Comparison of ENCODE assay signal across 8 mouse cellular contexts in genomic region chr9:121301041-121301920, GRCm38 (mm10). TPM values are rescaled to one million over a fixed set of nuclear protein-coding genes. Genes with fewer than 3 reads are reported as not detected.
DNase-seq lines count a peak whose midpoint lies in the region; ATAC-seq and TF ChIP-seq lines count a peak whose summit lies in the region.

No protein-coding gene starts in this region.

- ATAC-seq in liver, embryonic 13.5 days (ENCODE audit: low read depth), result no peak
- ATAC-seq in liver, embryonic 12.5 days, result no peak
- ATAC-seq in forebrain, embryonic 14.5 days, result no peak
- no peak for ATAC-seq in lung, embryonic 16.5 days (ENCODE audit: low read depth)
- ATAC-seq in stomach, postnatal 0 days (ENCODE audit: low FRiP score, low TSS enrichment), result no peak
- ATAC-seq in erythroblast, adult 5-6 weeks (replicated peaks; ENCODE audit: low FRiP score, poor library complexity, severe bottlenecking), result no peak

- H3K36me3 ChIP-seq in liver, embryonic 13.5 days, result no peaks in the 10 kb centered on the region
- no peaks in the 10 kb centered on the region for H3K36me3 ChIP-seq in liver, embryonic 12.5 days
- H3K36me3 ChIP-seq in forebrain, embryonic 14.5 days (ENCODE audit: control insufficient read depth, insufficient read depth, low read length), result no peaks in the 10 kb centered on the region
- no peaks in the 10 kb centered on the region for H3K36me3 ChIP-seq in lung, embryonic 16.5 days (ENCODE audit: control insufficient read depth, insufficient read depth, low read length)
- peaks cover 2% of the 10 kb centered on the region; the same call in 1 of the 2 replicates for H3K36me3 ChIP-seq in stomach, postnatal 0 days (ENCODE audit: control insufficient read depth, insufficient read depth, low read length)

- H3K9me3 ChIP-seq in liver, embryonic 13.5 days (replicated peaks), result no peaks in the 10 kb centered on the region
- H3K9me3 ChIP-seq in liver, embryonic 12.5 days (replicated peaks), result no peaks in the 10 kb centered on the region
- H3K9me3 ChIP-seq in forebrain, embryonic 14.5 days (replicated peaks; ENCODE audit: control insufficient read depth, low read length), result no peaks in the 10 kb centered on the region
- no peaks in the 10 kb centered on the region for H3K9me3 ChIP-seq in lung, embryonic 16.5 days (ENCODE audit: control insufficient read depth, low read length)
- H3K9me3 ChIP-seq in stomach, postnatal 0 days (ENCODE audit: control insufficient read depth, low read length), result no peaks in the 10 kb centered on the region

- DNase-seq in liver, embryonic 13.5 days, result no peak
- DNase-seq in forebrain, embryonic 14.5 days (ENCODE audit: low spot score), result no peak
- DNase-seq in stomach, postnatal 0 days (ENCODE audit: low spot score), result no peak
- no peak for DNase-seq in retina, postnatal 1 day
- no peak for DNase-seq in embryo, embryonic 9.5 days (ENCODE audit: extremely low spot score)

- peak; percentile 18; the same call in 1 of the 2 replicates for TF ChIP-seq CTCF in stomach, postnatal 0 days (IDR thresholded peaks at IDR 0.05; ENCODE audit: low read depth)

- no peak overlapping the region for H3K9ac ChIP-seq in liver, embryonic 13.5 days
- no peak overlapping the region for H3K9ac ChIP-seq in liver, embryonic 12.5 days
- H3K9ac ChIP-seq in forebrain, embryonic 14.5 days (ENCODE audit: low read length), result 0 out of 2 replicates have a peak overlapping the region, but pooled peaks have one; percentile 21
- 0 out of 2 replicates have a peak overlapping the region, but pooled peaks have one; percentile 37 for H3K9ac ChIP-seq in lung, embryonic 16.5 days (ENCODE audit: low read length)
- H3K9ac ChIP-seq in stomach, postnatal 0 days (ENCODE audit: low read length), result no peak overlapping the region

- no peak overlapping the region for H3K27ac ChIP-seq in liver, embryonic 13.5 days
- H3K27ac ChIP-seq in liver, embryonic 12.5 days, result no peak overlapping the region
- no peak overlapping the region for H3K27ac ChIP-seq in forebrain, embryonic 14.5 days (ENCODE audit: low read depth, low read length)
- H3K27ac ChIP-seq in lung, embryonic 16.5 days (ENCODE audit: low read length), result peak overlapping the region; percentile 38; the same call in 1 of the 2 replicates
- no peak overlapping the region for H3K27ac ChIP-seq in stomach, postnatal 0 days (replicated peaks)

- peaks cover 59% of the 10 kb centered on the region for H3K4me1 ChIP-seq in liver, embryonic 13.5 days (replicated peaks)
- H3K4me1 ChIP-seq in liver, embryonic 12.5 days, result peaks cover 49% of the 10 kb centered on the region
- peaks cover 47% of the 10 kb centered on the region for H3K4me1 ChIP-seq in forebrain, embryonic 14.5 days (ENCODE audit: control insufficient read depth, insufficient read depth, low read length)
- peaks cover 37% of the 10 kb centered on the region for H3K4me1 ChIP-seq in lung, embryonic 16.5 days (replicated peaks; ENCODE audit: control insufficient read depth, insufficient read depth, low read length)
- peaks cover 13% of the 10 kb centered on the region for H3K4me1 ChIP-seq in stomach, postnatal 0 days (replicated peaks; ENCODE audit: control insufficient read depth, insufficient read depth)

- H3K4me3 ChIP-seq in liver, embryonic 13.5 days (replicated peaks), result no peak overlapping the region
- H3K4me3 ChIP-seq in liver, embryonic 12.5 days, result no peak overlapping the region
- H3K4me3 ChIP-seq in forebrain, embryonic 14.5 days (ENCODE audit: low read depth, low read length), result no peak overlapping the region
- no peak overlapping the region for H3K4me3 ChIP-seq in lung, embryonic 16.5 days (ENCODE audit: low read length)
- H3K4me3 ChIP-seq in stomach, postnatal 0 days (ENCODE audit: low read depth, low read length), result no peak overlapping the region

- TF ChIP-seq EP300 in stomach, postnatal 0 days (optimal IDR thresholded peaks at IDR 0.05), result no peak

- WGBS in liver, embryonic 13.5 days (ENCODE audit: insufficient replicate concordance), result 74% methylated on average over 22 of the region's 22 CpGs
- 76% methylated on average over 22 of the region's 22 CpGs for WGBS in liver, embryonic 12.5 days (ENCODE audit: insufficient replicate concordance)
- WGBS in forebrain, embryonic 14.5 days, result 81% methylated on average over 22 of the region's 22 CpGs
- WGBS in lung, embryonic 16.5 days, result 69% methylated on average over 22 of the region's 22 CpGs
- 81% methylated on average over 22 of the region's 22 CpGs for WGBS in stomach, postnatal 0 days

- H3K4me2 ChIP-seq in liver, embryonic 13.5 days, result 0 out of 2 replicates have a peak overlapping the region, but pooled peaks have one; percentile 19
- H3K4me2 ChIP-seq in liver, embryonic 12.5 days, result no peak overlapping the region; the same call in 1 of the 2 replicates
- peak overlapping the region; percentile 93; the same call in 1 of the 2 replicates for H3K4me2 ChIP-seq in forebrain, embryonic 14.5 days (ENCODE audit: low read length)
- peak overlapping the region; percentile 2; the same call in 1 of the 2 replicates for H3K4me2 ChIP-seq in lung, embryonic 16.5 days (ENCODE audit: low read depth, low read length)
- H3K4me2 ChIP-seq in stomach, postnatal 0 days (replicated peaks; ENCODE audit: low read depth), result no peak overlapping the region

- peaks cover 9% of the 10 kb centered on the region for H3K27me3 ChIP-seq in liver, embryonic 13.5 days
- H3K27me3 ChIP-seq in liver, embryonic 12.5 days (replicated peaks), result peaks cover 11% of the 10 kb centered on the region
- H3K27me3 ChIP-seq in forebrain, embryonic 14.5 days (replicated peaks; ENCODE audit: control insufficient read depth, insufficient read depth, low read length), result no peaks in the 10 kb centered on the region
- H3K27me3 ChIP-seq in lung, embryonic 16.5 days (ENCODE audit: control insufficient read depth, insufficient read depth, low read depth, low read length), result no peaks in the 10 kb centered on the region
- H3K27me3 ChIP-seq in stomach, postnatal 0 days (ENCODE audit: control insufficient read depth, insufficient read depth, low read length), result no peaks in the 10 kb centered on the region

RNA-seq across cellular contexts. Expression of gene Trak1, which starts 4.0 kb away (rescaled TPM):
- 3.6 and 4.8 TPM in 2 replicates for polyA plus RNA-seq in liver, embryonic 13.5 days (2015; fragmentation: Nextera tagmentation; extraction: Ambion mirVana)
- polyA plus RNA-seq in liver, embryonic 12.5 days (2016; fragmentation: Nextera tagmentation; extraction: Ambion mirVana), result 10.3 and 11.0 TPM in 2 replicates
- 40.3 and 58.5 TPM in 2 replicates for polyA plus RNA-seq in forebrain, embryonic 14.5 days (2014; fragmentation: Nextera tagmentation; extraction: Ambion mirVana)
- 27.1 and 29.2 TPM in 2 replicates for polyA plus RNA-seq in lung, embryonic 16.5 days (2015; fragmentation: Nextera tagmentation; extraction: Ambion mirVana)
- polyA plus RNA-seq in stomach, postnatal 0 days (2015; fragmentation: Nextera tagmentation; extraction: Ambion mirVana), result 24.0 and 27.7 TPM in 2 replicates
- 5.0 and 36.9 TPM in 2 replicates for total RNA-seq in erythroblast, adult 5-6 weeks (2015; ENCODE audit: low replicate concordance)
- 3.0 and 6.7 TPM in 2 replicates for total RNA-seq in erythroblast, adult 5-6 weeks (2017; ENCODE audit: low replicate concordance)

RNA-seq across cellular contexts. Expression of gene Ulk4, which starts 24.3 kb away (rescaled TPM):
- 37.0 and 43.0 TPM in 2 replicates for polyA plus RNA-seq in liver, embryonic 13.5 days (2015; fragmentation: Nextera tagmentation; extraction: Ambion mirVana)
- polyA plus RNA-seq in liver, embryonic 12.5 days (2016; fragmentation: Nextera tagmentation; extraction: Ambion mirVana), result 50.8 and 52.6 TPM in 2 replicates
- polyA plus RNA-seq in forebrain, embryonic 14.5 days (2014; fragmentation: Nextera tagmentation; extraction: Ambion mirVana), result 105 and 131 TPM in 2 replicates
- 147 and 155 TPM in 2 replicates for polyA plus RNA-seq in lung, embryonic 16.5 days (2015; fragmentation: Nextera tagmentation; extraction: Ambion mirVana)
- 69.3 and 73.3 TPM in 2 replicates for polyA plus RNA-seq in stomach, postnatal 0 days (2015; fragmentation: Nextera tagmentation; extraction: Ambion mirVana)
- total RNA-seq in erythroblast, adult 5-6 weeks (2015; ENCODE audit: low replicate concordance), result not detected in 2 replicates
- total RNA-seq in erythroblast, adult 5-6 weeks (2017; ENCODE audit: low replicate concordance), result 0.34 and 3.9 TPM in 2 replicates

Comparison
In these comparisons a context has a peak if more than half of its experiments do, and no peak if none do; other contexts are left out.
1. H3K4me2 ChIP-seq: peak in liver, embryonic 13.5 days (single experiment), forebrain, embryonic 14.5 days (single experiment) and lung, embryonic 16.5 days (single experiment); none in liver, embryonic 12.5 days (single experiment) and stomach, postnatal 0 days (single experiment).
2. H3K9ac ChIP-seq: peak in forebrain, embryonic 14.5 days (single experiment) and lung, embryonic 16.5 days (single experiment); none in liver, embryonic 13.5 days (single experiment), liver, embryonic 12.5 days (single experiment) and stomach, postnatal 0 days (single experiment).